Mouse (Mus musculus): Measurements from ENCODE around the gene Hnrnpd.

- TF ChIP-seq CTCF (IDR thresholded peaks at IDR 0.05; ENCODE audit: control insufficient read depth, insufficient read depth, insufficient read length) (no peak), MAX (IDR thresholded peaks at IDR 0.05) (no peak), USF1 (IDR thresholded peaks at IDR 0.05; ENCODE audit: low read depth) (no peak), MYOG (IDR thresholded peaks at IDR 0.05; ENCODE audit: control insufficient read depth, extremely low read depth, insufficient read length) (no peak), FOSL1 (IDR thresholded peaks at IDR 0.05; ENCODE audit: insufficient read depth, low read length, poor library complexity, severe bottlenecking) (no peak)
Observed at GRCm38 (mm10) chr5:100007040-100007375, 28.3 kb upstream of the Hnrnpd start.

Data from C2C12 (cell line).